Mouse (Mus musculus) testis, adult 2 months (tissue): ENCODE measurements around the gene Pnkd.

Experiments
- CTCF ChIP-seq: fragments of 200-500 bp; IDR thresholded peaks from 2 replicates; pipeline ENCODE4 v1.5.1; 2012; ENCODE audit warnings: low read depth, mild to moderate bottlenecking, inconsistent platforms, low read length, moderate library complexity; ENCODE audit not compliant: control insufficient read depth, insufficient read depth, insufficient replicate concordance
- POLR2A ChIP-seq: fragments of 200-500 bp; IDR thresholded peaks from 2 replicates; pipeline ENCODE4 v1.6.1; 2012; ENCODE audit warnings: low read depth, mild to moderate bottlenecking, inconsistent platforms, low read length, moderate library complexity; ENCODE audit not compliant: control insufficient read depth

DNA sequence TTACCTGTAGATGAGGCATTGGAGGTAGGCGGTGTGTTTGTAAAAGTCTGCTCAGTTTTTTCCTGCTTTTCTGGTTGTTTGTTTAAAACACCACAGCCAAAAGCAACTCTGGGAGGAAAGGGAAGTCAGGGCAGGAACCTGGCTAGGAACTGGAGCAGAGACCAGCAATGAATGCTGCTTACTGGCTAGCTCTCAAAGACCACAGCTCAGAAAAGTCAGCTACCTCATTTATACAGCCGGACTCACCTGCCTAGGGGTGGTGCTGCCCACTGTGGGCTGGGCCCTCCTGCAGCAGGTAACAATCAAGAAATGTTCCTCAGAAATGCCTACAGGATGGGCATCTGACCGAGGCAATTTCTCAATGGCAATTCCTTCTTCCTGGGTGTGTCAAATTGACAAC, 30.1 kb downstream of the Pnkd start:
- no peak for TF ChIP-seq POLR2A
- TF ChIP-seq CTCF = no peak
